Mouse (Mus musculus) liver, adult 2 months (tissue): ENCODE results near the gene Nop10.

Experiments used
- CTCF ChIP-seq: fragments of 200-500 bp; IDR thresholded peaks from 2 replicates; pipeline ENCODE4 v1.5.1; 2011; ENCODE audit warnings: low read depth, low read length, control low read depth
- POLR2A ChIP-seq: fragments of 200-500 bp; IDR thresholded peaks from 2 replicates; pipeline ENCODE4 v1.6.1; 2011; ENCODE audit warnings: low read length, control low read depth; ENCODE audit not compliant: insufficient read depth; ENCODE audit errors: extremely low read depth

GRCm38 (mm10) chr2:112267547-112268269, 6.0 kb downstream of the Nop10 start:
- TF ChIP-seq CTCF = no peak
- TF ChIP-seq POLR2A = no peak
